Mouse (Mus musculus) kidney, embryonic 14.5 days (tissue): ENCODE measurements around the gene St3gal4. TPM values are rescaled to one million over a fixed set of nuclear protein-coding genes. Genes with fewer than 3 reads are reported as not detected.

Experiments used
- ATAC-seq: fragments of 200-750 bp; cut with Nextera tagmentation; 2 replicates; pipeline ENCODE4 v1.8.0; 2017; ENCODE audit warnings: moderate number of reproducible peaks, mild to moderate bottlenecking, moderate TSS enrichment, moderate library complexity; ENCODE audit not compliant: low FRiP score, low TSS enrichment
- H3K27ac ChIP-seq: fragments of 300-500 bp; sonication (generic); 2 replicates; pipeline ENCODE4 v1.5.1; 2014; ENCODE audit warnings: low read depth, mild to moderate bottlenecking, low read length, moderate library complexity, mixed read lengths
- H3K27me3 ChIP-seq: fragments of 300-500 bp; sonication (generic); 2 replicates; pipeline ENCODE4 v1.6.1; 2014; ENCODE audit warnings: mild to moderate bottlenecking, low read length; ENCODE audit not compliant: control insufficient read depth, insufficient read depth
- H3K36me3 ChIP-seq: fragments of 300-500 bp; sonication (generic); 2 replicates; pipeline ENCODE4 v1.6.1; 2014; ENCODE audit warnings: low read length, mixed read lengths; ENCODE audit not compliant: control insufficient read depth, insufficient read depth
- H3K4me1 ChIP-seq: fragments of 300-500 bp; sonication (generic); 2 replicates; pipeline ENCODE4 v1.6.1; 2014; ENCODE audit warnings: low read length, mixed read lengths; ENCODE audit not compliant: control insufficient read depth, insufficient read depth
- H3K4me2 ChIP-seq: fragments of 300-500 bp; sonication (generic); replicated peaks from 2 replicates; pipeline ENCODE4 v1.6.1; 2014; ENCODE audit warnings: low read depth, mild to moderate bottlenecking, low read length
- H3K4me3 ChIP-seq: fragments of 300-500 bp; sonication (generic); 2 replicates; pipeline ENCODE4 v1.5.1; 2014; ENCODE audit warnings: mild to moderate bottlenecking, low read length
- H3K9ac ChIP-seq: fragments of 300-500 bp; sonication (generic); 2 replicates; pipeline ENCODE4 v1.6.1; 2014; ENCODE audit warnings: low read depth, mild to moderate bottlenecking, low read length, moderate library complexity
- H3K9me3 ChIP-seq: fragments of 300-500 bp; sonication (generic); 2 replicates; pipeline ENCODE4 v1.6.1; 2016; ENCODE audit warnings: low read length; ENCODE audit not compliant: control insufficient read depth
- WGBS: fragments of 180-500 bp; shearing (Covaris S2); extraction: QIAGEN DNeasy Blood & Tissue Kit; methylation state at CpG from one replicate; pipeline ENCODE4 v1.1.7; 2014; 5-methylcytosine and 5-hydroxymethylcytosine counted together
- polyA plus RNA-seq: library from polyadenylated mRNA; unstranded; fragments of >200 nt; fragmentation: Nextera tagmentation; extraction: Ambion mirVana; gene quantifications from 2 replicates; pipeline ENCODE4 v1.2.1, GENCODE M21; 2014

The St3gal4 gene
- polyA plus RNA-seq, 1 experiment from 2014 or later: 19.1 TPM

GRCm38 (mm10) chr9:35058186-35058585 is 60.9 kb downstream of the St3gal4 start:
- no peak overlapping the region for H3K4me2 ChIP-seq
- H3K36me3 ChIP-seq: peaks cover 3% of the 10 kb centered on the region; the same call in 1 of the 2 replicates
- 84% methylated on average over 4 of the region's 4 CpGs for WGBS
- H3K9ac ChIP-seq: no peak overlapping the region
- no peak overlapping the region for H3K27ac ChIP-seq
- ATAC-seq: no peak
- no peaks in the 10 kb centered on the region for H3K27me3 ChIP-seq
- H3K4me1 ChIP-seq: no peaks in the 10 kb centered on the region
- H3K9me3 ChIP-seq: no peaks in the 10 kb centered on the region
- no peak overlapping the region for H3K4me3 ChIP-seq

- no peak overlapping the region for H3K9ac ChIP-seq
- no peak for ATAC-seq
- WGBS: 89% methylated on average over 6 of the region's 6 CpGs
Measured at GRCm38 (mm10) chr9:35057631-35058030, 61.4 kb downstream of the St3gal4 start.

GRCm38 (mm10) chr9:35056611-35057010 is 62.5 kb downstream of the St3gal4 start:
- Histone ChIP-seq H3K4me2 (no peak overlapping the region), H3K9ac (no peak overlapping the region), H3K27ac (no peak overlapping the region), H3K4me3 (no peak overlapping the region), H3K4me1 (no peaks in the 10 kb centered on the region), H3K27me3 (no peaks in the 10 kb centered on the region), H3K36me3 (peaks cover 8% of the 10 kb centered on the region; the same call in 1 of the 2 replicates), H3K9me3 (no peaks in the 10 kb centered on the region)
- 87% methylated on average over 3 of the region's 3 CpGs for WGBS
- ATAC-seq: no peak

More at GRCm38 (mm10) chr9:35057631-35058030, 61.4 kb downstream of the St3gal4 start:
- Histone ChIP-seq H3K9me3 (no peaks in the 10 kb centered on the region), H3K4me3 (no peak overlapping the region), H3K27ac (no peak overlapping the region), H3K36me3 (peaks cover 4% of the 10 kb centered on the region; the same call in 1 of the 2 replicates), H3K4me2 (no peak overlapping the region), H3K27me3 (no peaks in the 10 kb centered on the region), H3K4me1 (no peaks in the 10 kb centered on the region)

- WGBS: 94% methylated on average over 11 of the region's 11 CpGs
- Histone ChIP-seq H3K9ac (no peak overlapping the region), H3K36me3 (peaks cover 14% of the 10 kb centered on the region; the same call in 1 of the 2 replicates), H3K4me3 (no peak overlapping the region), H3K27me3 (no peaks in the 10 kb centered on the region), H3K4me1 (no peaks in the 10 kb centered on the region), H3K27ac (no peak overlapping the region), H3K9me3 (no peaks in the 10 kb centered on the region), H3K4me2 (no peak overlapping the region)
- no peak for ATAC-seq
Measured at GRCm38 (mm10) chr9:35055528-35056330, 63.3 kb downstream of the St3gal4 start.

DNA sequence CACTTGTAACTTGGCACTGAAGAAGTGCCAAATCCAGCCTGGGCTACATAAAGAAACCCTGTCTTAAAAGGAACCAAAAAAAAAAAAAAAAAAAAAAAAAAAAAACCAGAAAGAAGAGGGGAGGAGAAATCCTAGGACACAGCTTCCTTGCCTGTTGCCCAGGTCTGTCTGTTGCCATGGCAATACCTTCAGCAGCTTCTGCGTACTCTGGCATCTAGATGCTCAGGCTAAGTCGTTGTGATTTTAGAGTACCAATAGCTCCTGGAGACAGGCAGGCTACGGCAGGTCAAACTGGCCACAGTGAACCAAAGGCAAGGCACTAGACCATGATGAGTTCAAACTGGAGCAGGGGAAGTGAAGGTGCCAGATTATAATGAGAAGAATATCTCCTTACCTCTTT is 65.4 kb downstream of the St3gal4 start:
- Histone ChIP-seq H3K4me3 (no peak overlapping the region), H3K4me2 (no peak overlapping the region), H3K9ac (no peak overlapping the region), H3K27me3 (no peaks in the 10 kb centered on the region), H3K9me3 (no peaks in the 10 kb centered on the region), H3K4me1 (0 out of 2 replicates have a peak, but pooled peaks cover 4% of the 10 kb centered on the region), H3K36me3 (peaks cover 14% of the 10 kb centered on the region; the same call in 1 of the 2 replicates), H3K27ac (no peak overlapping the region)
- WGBS: 86% methylated on average over 3 of the region's 3 CpGs
- no peak for ATAC-seq

DNA sequence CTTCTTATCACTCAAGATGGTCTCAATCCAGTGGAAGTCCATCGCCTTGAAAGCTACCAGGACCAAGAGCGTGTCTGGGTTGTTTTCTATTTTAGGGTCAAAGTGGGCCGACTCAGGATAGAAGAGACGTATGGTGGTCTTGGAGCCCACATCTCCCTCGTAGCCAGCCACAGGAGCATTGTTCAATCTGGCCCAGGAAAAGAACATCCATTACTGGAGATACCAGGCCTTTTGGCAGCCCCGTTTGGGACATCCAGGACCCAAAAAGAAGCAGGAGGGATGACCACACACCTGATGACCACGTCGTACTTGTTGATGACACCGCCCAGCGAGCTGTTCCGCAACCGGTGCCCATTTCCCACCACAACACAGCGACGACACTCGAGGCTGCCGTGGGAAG is 66.0 kb downstream of the St3gal4 start:
- H3K4me1 ChIP-seq: 0 out of 2 replicates have a peak, but pooled peaks cover 4% of the 10 kb centered on the region
- H3K4me3 ChIP-seq: no peak overlapping the region
- ATAC-seq: no peak
- peaks cover 14% of the 10 kb centered on the region; the same call in 1 of the 2 replicates for H3K36me3 ChIP-seq
- H3K4me2 ChIP-seq: no peak overlapping the region
- no peaks in the 10 kb centered on the region for H3K27me3 ChIP-seq
- 95% methylated on average over 16 of the region's 16 CpGs for WGBS
- H3K27ac ChIP-seq: no peak overlapping the region
- no peaks in the 10 kb centered on the region for H3K9me3 ChIP-seq
- no peak overlapping the region for H3K9ac ChIP-seq

DNA sequence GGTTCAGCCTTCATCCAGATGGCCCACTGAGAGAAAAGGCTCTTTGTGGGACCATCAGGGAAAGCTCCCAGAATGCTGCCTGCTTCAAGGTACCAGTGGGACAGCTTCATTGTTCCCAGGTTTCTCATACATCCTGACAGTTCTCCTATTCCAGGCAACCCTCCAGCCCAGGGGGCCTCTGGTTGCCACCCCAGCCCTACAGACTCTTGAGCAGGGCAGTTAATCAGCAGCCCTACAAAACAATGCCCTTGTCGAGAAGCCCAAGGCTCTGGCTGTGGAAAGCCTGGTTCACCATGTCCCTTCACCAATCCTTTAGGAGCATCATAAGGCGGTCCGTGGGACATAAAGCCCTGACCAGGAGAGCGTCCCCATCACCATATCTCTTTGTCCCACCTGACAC is 66.4 kb downstream of the St3gal4 start:
- Histone ChIP-seq H3K36me3 (peaks cover 14% of the 10 kb centered on the region; the same call in 1 of the 2 replicates), H3K4me3 (no peak overlapping the region), H3K27me3 (no peaks in the 10 kb centered on the region), H3K27ac (no peak overlapping the region), H3K4me2 (no peak overlapping the region), H3K9me3 (no peaks in the 10 kb centered on the region), H3K4me1 (0 out of 2 replicates have a peak, but pooled peaks cover 4% of the 10 kb centered on the region), H3K9ac (no peak overlapping the region)
- no peak for ATAC-seq
- WGBS: 98% methylated on average over 4 of the region's 4 CpGs

- Histone ChIP-seq H3K4me2 (no peak overlapping the region), H3K36me3 (peaks cover 14% of the 10 kb centered on the region; the same call in 1 of the 2 replicates), H3K27ac (no peak overlapping the region), H3K4me3 (no peak overlapping the region), H3K27me3 (no peaks in the 10 kb centered on the region), H3K9ac (no peak overlapping the region), H3K4me1 (0 out of 2 replicates have a peak, but pooled peaks cover 4% of the 10 kb centered on the region), H3K9me3 (no peaks in the 10 kb centered on the region)
- no peak for ATAC-seq
- 89% methylated on average over 4 of the region's 4 CpGs for WGBS
Measured at GRCm38 (mm10) chr9:35051666-35052065, 67.4 kb downstream of the St3gal4 start.
